Mouse (Mus musculus): ENCODE measurements at regions not wholly inside any gene's neighbourhood (a gene's known extent, or its start where the extent isn't known, plus 50 kb on each side); places are given as distances from the start of the nearest gene placed in this dataset.

- Histone ChIP-seq H3K4me1 (replicated peaks; ENCODE audit: control insufficient read depth in 2 of 2, insufficient read depth in 2 of 2, low read length in 1 of 2) (peaks cover 0 to 10% of the 10 kb centered on the region in 2 experiments; a peak in 2 of 4 replicates), H3K4me3 (ENCODE audit: insufficient read depth in 1 of 2, low read depth in 2 of 2, low read length in 2 of 2) (no peak overlapping the region), H3K36me3 (replicated peaks; ENCODE audit: control insufficient read depth, insufficient read depth, low read depth) (no peaks in the 10 kb centered on the region), H3K27ac (no peak overlapping the region), H3K9me3 (ENCODE audit: control insufficient read depth, low read length) (no peaks in the 10 kb centered on the region), H3K27me3 (ENCODE audit: control insufficient read depth, insufficient read depth, low read length) (no peaks in the 10 kb centered on the region), H3K9ac (replicated peaks) (no peak overlapping the region), H3K4me2 (ENCODE audit: low read depth) (no peak overlapping the region)
- no peak for TF ChIP-seq EP300 (IDR thresholded peaks at IDR 0.05; ENCODE audit: low read depth)
- no peak for TF ChIP-seq CTCF (IDR thresholded peaks at IDR 0.05; ENCODE audit: low read depth)
- WGBS (ENCODE audit: insufficient replicate concordance): 29% methylated on average over 1 of the region's 1 CpGs
- no peak for ATAC-seq (ENCODE audit: insufficient read depth)
- DNase-seq (ENCODE audit: low read depth in 3 of 3, low spot score in 3 of 3): no peak
These were observed 78.4 kb upstream of the Gadd45a start for GRCm38 (mm10) chr6:67115505-67116303.

- Histone ChIP-seq H3K27me3 (ENCODE audit: control insufficient read depth, insufficient read depth, low read length) (no peaks in the 10 kb centered on the region), H3K36me3 (replicated peaks; ENCODE audit: control insufficient read depth, insufficient read depth, low read depth) (no peaks in the 10 kb centered on the region), H3K9me3 (ENCODE audit: control insufficient read depth, low read length) (no peaks in the 10 kb centered on the region), H3K9ac (replicated peaks) (no peak overlapping the region), H3K4me1 (replicated peaks; ENCODE audit: control insufficient read depth in 2 of 2, insufficient read depth in 2 of 2, low read length in 1 of 2) (peaks cover 0 to 10% of the 10 kb centered on the region in 2 experiments; a peak in 2 of 4 replicates), H3K27ac (no peak overlapping the region), H3K4me2 (ENCODE audit: low read depth) (no peak overlapping the region), H3K4me3 (ENCODE audit: insufficient read depth in 1 of 2, low read depth in 2 of 2, low read length in 2 of 2) (no peak overlapping the region)
- 58% methylated on average over 4 of the region's 4 CpGs for WGBS (ENCODE audit: insufficient replicate concordance)
- no peak for DNase-seq (ENCODE audit: low read depth in 3 of 3, low spot score in 3 of 3)
- ATAC-seq (ENCODE audit: insufficient read depth): no peak
- TF ChIP-seq CTCF (IDR thresholded peaks at IDR 0.05; ENCODE audit: low read depth) (no peak), EP300 (IDR thresholded peaks at IDR 0.05; ENCODE audit: low read depth) (no peak)
These were observed 77.5 kb upstream of the Gadd45a start for GRCm38 (mm10) chr6:67114753-67115152.

DNA sequence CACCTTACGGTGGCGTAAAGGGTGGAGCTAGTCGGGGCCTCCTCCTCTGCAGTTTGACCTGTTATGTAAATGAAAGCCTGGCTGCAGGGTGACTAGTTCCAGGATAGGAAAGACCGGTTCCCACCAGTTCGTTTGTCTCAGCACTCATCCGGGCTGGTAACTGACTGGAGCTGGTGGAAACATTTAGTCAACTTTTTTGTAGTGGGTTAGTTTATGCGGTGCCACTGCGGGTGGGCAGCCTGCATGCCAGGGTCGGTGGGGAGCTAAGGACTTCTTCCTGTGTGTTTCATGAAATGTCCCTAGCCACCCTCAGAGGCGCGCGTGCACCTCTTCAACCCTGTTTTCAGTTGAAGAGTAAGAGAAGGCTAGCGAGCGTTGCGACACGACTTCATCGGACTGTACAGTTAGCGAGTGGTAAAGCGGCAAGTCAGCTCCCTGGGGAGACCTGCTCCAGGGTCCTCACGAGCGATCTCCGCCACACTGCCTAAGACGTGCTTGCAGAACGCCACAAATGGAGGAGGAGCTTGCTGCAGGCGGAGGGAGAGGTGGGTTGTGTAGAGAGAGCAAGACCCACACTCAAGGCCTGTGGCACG, 76.5 kb upstream of the Gadd45a start:
- TF ChIP-seq EP300 (IDR thresholded peaks at IDR 0.05; ENCODE audit: low read depth): no peak
- TF ChIP-seq CTCF (IDR thresholded peaks at IDR 0.05; ENCODE audit: low read depth): no peak
- ATAC-seq (ENCODE audit: insufficient read depth): peak; percentile 48; the same call in 1 of the 2 replicates
- DNase-seq (ENCODE audit: low read depth in 3 of 3, low spot score in 3 of 3): no peak
- peak overlapping the region; percentile 52 for H3K4me2 ChIP-seq (ENCODE audit: low read depth)
- no peaks in the 10 kb centered on the region for H3K36me3 ChIP-seq (replicated peaks; ENCODE audit: control insufficient read depth, insufficient read depth, low read depth)
- H3K4me1 ChIP-seq (replicated peaks; ENCODE audit: control insufficient read depth in 2 of 2, insufficient read depth in 2 of 2, low read length in 1 of 2): peaks cover 0 to 10% of the 10 kb centered on the region in 2 experiments; a peak in 2 of 4 replicates
- no peaks in the 10 kb centered on the region for H3K27me3 ChIP-seq (ENCODE audit: control insufficient read depth, insufficient read depth, low read length)
- H3K4me3 ChIP-seq (ENCODE audit: insufficient read depth in 1 of 2, low read depth in 2 of 2, low read length in 2 of 2): peak overlapping the region in 1 of 2 experiments; percentile 7; a peak in 1 of 4 replicates
- no peak overlapping the region for H3K9ac ChIP-seq (replicated peaks)
- H3K27ac ChIP-seq: no peak overlapping the region
- no peaks in the 10 kb centered on the region for H3K9me3 ChIP-seq (ENCODE audit: control insufficient read depth, low read length)
- 18% methylated on average over 26 of the region's 26 CpGs for WGBS (ENCODE audit: insufficient replicate concordance)

- DNase-seq (ENCODE audit: low read depth in 3 of 3, low spot score in 3 of 3) (no peak), ATAC-seq (ENCODE audit: insufficient read depth) (no peak)
- H3K9ac ChIP-seq (replicated peaks): no peak overlapping the region
- TF ChIP-seq EP300 (IDR thresholded peaks at IDR 0.05; ENCODE audit: low read depth) (no peak), CTCF (IDR thresholded peaks at IDR 0.05; ENCODE audit: low read depth) (no peak)
- H3K9me3 ChIP-seq (ENCODE audit: control insufficient read depth, low read length): no peaks in the 10 kb centered on the region
- H3K4me2 ChIP-seq (ENCODE audit: low read depth): peak overlapping the region; percentile 52
- H3K27ac ChIP-seq: no peak overlapping the region
- H3K36me3 ChIP-seq (replicated peaks; ENCODE audit: control insufficient read depth, insufficient read depth, low read depth): no peaks in the 10 kb centered on the region
- H3K27me3 ChIP-seq (ENCODE audit: control insufficient read depth, insufficient read depth, low read length): no peaks in the 10 kb centered on the region
- H3K4me3 ChIP-seq (ENCODE audit: insufficient read depth in 1 of 2, low read depth in 2 of 2, low read length in 2 of 2): no peak overlapping the region
- H3K4me1 ChIP-seq (replicated peaks; ENCODE audit: control insufficient read depth in 2 of 2, insufficient read depth in 2 of 2, low read length in 1 of 2): peaks cover 0 to 10% of the 10 kb centered on the region in 2 experiments; a peak in 2 of 4 replicates
- 66% methylated on average over 4 of the region's 4 CpGs for WGBS (ENCODE audit: insufficient replicate concordance)
These were observed 76.0 kb upstream of the Gadd45a start for GRCm38 (mm10) chr6:67113261-67113660.

- 59% methylated on average over 6 of the region's 6 CpGs for WGBS (ENCODE audit: insufficient replicate concordance)
- Histone ChIP-seq H3K36me3 (replicated peaks; ENCODE audit: control insufficient read depth, insufficient read depth, low read depth) (no peaks in the 10 kb centered on the region), H3K4me3 (ENCODE audit: insufficient read depth in 1 of 2, low read depth in 2 of 2, low read length in 2 of 2) (no peak overlapping the region), H3K27ac (no peak overlapping the region), H3K4me2 (ENCODE audit: low read depth) (no peak overlapping the region), H3K4me1 (replicated peaks; ENCODE audit: control insufficient read depth in 2 of 2, insufficient read depth in 2 of 2, low read length in 1 of 2) (peaks cover 0 to 10% of the 10 kb centered on the region in 2 experiments; a peak in 2 of 4 replicates), H3K9me3 (ENCODE audit: control insufficient read depth, low read length) (no peaks in the 10 kb centered on the region), H3K27me3 (ENCODE audit: control insufficient read depth, insufficient read depth, low read length) (no peaks in the 10 kb centered on the region), H3K9ac (replicated peaks) (no peak overlapping the region)
- no peak for DNase-seq (ENCODE audit: low read depth in 3 of 3, low spot score in 3 of 3)
- no peak for ATAC-seq (ENCODE audit: insufficient read depth)
- TF ChIP-seq EP300 (IDR thresholded peaks at IDR 0.05; ENCODE audit: low read depth) (no peak), CTCF (IDR thresholded peaks at IDR 0.05; ENCODE audit: low read depth) (no peak)
These were observed 75.1 kb upstream of the Gadd45a start for GRCm38 (mm10) chr6:67112311-67112710.

Measured in liver, embryonic 14.5 days (tissue).